Mouse (Mus musculus) olfactory bulb, adult 2 months (tissue): ENCODE measurements around the gene Ppm1h. TPM values are rescaled to one million over a fixed set of nuclear protein-coding genes. Genes with fewer than 3 reads are reported as not detected.

Source experiments
- H3K27ac ChIP-seq: fragments of 200-500 bp; 2 replicates; pipeline ENCODE4 v1.5.1; 2012; ENCODE audit warnings: low read depth, low read length; ENCODE audit not compliant: insufficient read depth
- H3K4me1 ChIP-seq: fragments of 200-500 bp; 2 replicates; pipeline ENCODE4 v1.6.1; 2012; ENCODE audit warnings: low read length; ENCODE audit not compliant: control insufficient read depth, insufficient read depth
- H3K4me3 ChIP-seq: fragments of 200-500 bp; 2 replicates; pipeline ENCODE4 v1.5.1; 2012; ENCODE audit warnings: mild to moderate bottlenecking, low read depth, low read length, moderate library complexity; ENCODE audit not compliant: insufficient read depth
- CTCF ChIP-seq: fragments of 200-500 bp; IDR thresholded peaks from 2 replicates; pipeline ENCODE4 v1.5.1; 2012; ENCODE audit warnings: low read depth, mild to moderate bottlenecking, low read length, moderate library complexity; ENCODE audit not compliant: insufficient read depth
- POLR2A ChIP-seq: fragments of 200-500 bp; IDR thresholded peaks from 2 replicates; pipeline ENCODE4 v1.6.1; 2012; ENCODE audit warnings: mild to moderate bottlenecking, low read depth, low read length, moderate library complexity; ENCODE audit not compliant: insufficient read depth
- WGBS: fragments of 180-500 bp; shearing (Covaris S2); methylation state at CpG from one replicate; pipeline ENCODE4 v1.1.7; 2018; 5-methylcytosine and 5-hydroxymethylcytosine counted together
- polyA plus RNA-seq: library from polyadenylated mRNA; stranded (reverse); fragments of >200 nt; gene quantifications from 2 replicates; pipeline ENCODE4 v1.2.4, GENCODE M21; 2012; ENCODE audit warnings: low replicate concordance; ENCODE audit not compliant: missing spikeins, insufficient read depth, insufficient read length

Ppm1h gene
- polyA plus RNA-seq, 1 experiment, result not detected

DNA sequence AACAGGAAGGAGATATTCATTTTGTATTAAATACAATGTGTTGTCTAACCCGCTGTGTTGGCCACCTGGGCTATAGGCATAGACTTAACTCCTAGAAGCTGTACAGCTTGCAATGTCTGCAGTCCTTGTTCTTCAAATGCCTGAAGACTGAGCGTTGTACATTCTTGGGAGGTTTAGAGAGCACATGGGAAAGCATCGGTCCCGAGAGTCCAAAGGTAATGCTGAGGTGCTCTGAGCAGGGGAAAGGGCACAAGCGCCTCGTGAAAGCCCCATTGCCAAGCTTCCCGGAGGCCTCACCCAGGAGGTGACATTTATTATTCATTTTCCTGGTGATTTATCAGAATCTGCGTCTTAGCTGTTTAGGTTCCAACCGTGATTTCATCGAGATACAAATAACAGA is 261.0 kb downstream of the Ppm1h start:
- Histone ChIP-seq H3K4me1 (0 out of 2 replicates have a peak, but pooled peaks cover 2% of the 10 kb centered on the region), H3K27ac (no peak overlapping the region), H3K4me3 (no peak overlapping the region)
- 95% methylated on average over 10 of the region's 10 CpGs for WGBS
- TF ChIP-seq POLR2A (no peak), CTCF (no peak)

DNA sequence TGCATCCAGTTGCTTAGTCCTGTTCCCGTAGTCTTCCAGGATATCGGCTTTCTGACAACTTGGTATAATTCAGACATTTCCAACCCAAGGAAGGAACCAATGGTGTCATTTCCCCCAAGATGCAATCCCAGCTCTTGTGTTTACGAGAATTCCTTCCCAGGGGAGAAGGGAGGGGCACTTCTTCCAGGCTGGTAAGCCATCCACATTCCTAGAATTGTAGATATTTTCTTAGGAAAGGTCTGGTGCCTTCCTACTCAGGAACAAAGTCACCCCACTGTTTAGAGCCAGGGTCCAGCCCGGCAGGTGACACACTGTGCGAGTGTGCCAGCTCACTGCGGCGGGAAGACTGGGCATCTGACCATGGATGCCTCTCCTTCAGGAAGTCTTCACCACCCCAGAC is 264.2 kb downstream of the Ppm1h start:
- Histone ChIP-seq H3K4me3 (no peak overlapping the region), H3K4me1 (0 out of 2 replicates have a peak, but pooled peaks cover 2% of the 10 kb centered on the region), H3K27ac (no peak overlapping the region)
- 90% methylated on average over 7 of the region's 7 CpGs for WGBS
- no peak for TF ChIP-seq POLR2A
- no peak for TF ChIP-seq CTCF

DNA sequence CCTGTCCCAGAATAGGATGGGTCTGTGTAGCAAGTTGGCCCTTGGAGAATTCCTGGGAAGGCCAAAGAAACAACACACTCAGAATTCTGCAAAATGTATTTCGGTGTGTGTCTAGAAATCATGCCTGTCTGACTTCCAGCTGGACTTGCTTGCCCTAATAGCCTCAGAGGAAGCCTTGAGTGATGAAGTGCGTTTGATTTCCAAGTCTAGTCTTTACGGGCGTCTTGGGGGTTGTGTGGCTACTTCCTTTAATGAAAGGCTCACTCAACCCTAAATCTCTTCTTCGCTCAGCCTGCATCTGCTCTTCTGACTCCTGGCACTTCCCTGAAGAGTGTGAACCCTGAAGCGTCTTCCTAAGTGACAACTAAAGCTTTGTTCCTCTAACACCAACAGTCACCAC is 265.3 kb downstream of the Ppm1h start:
- H3K4me3 ChIP-seq, result no peak overlapping the region
- H3K4me1 ChIP-seq, result 0 out of 2 replicates have a peak, but pooled peaks cover 2% of the 10 kb centered on the region
- TF ChIP-seq CTCF (no peak), POLR2A (no peak)
- no peak overlapping the region for H3K27ac ChIP-seq
- 72% methylated on average over 6 of the region's 6 CpGs for WGBS

DNA sequence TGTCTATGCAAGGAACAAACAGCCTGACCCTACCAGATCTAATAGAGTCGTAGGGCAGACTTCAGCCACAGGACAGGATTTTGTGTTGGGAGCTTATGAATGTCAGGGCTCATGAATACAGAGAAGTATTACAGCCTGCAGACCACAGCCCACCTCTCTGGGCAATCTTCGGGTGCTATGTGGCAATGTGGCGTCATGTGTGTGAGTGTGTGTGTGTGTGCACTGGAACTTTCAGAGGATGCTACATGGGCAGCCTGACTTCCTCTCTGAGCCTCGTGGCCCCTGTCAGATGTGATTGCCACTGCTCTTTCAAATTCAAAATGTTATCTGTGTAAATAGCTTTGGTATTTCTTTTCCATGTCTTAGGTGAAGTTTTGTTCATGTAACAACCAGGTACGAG is 266.3 kb downstream of the Ppm1h start:
- H3K27ac ChIP-seq, result no peak overlapping the region
- 0 out of 2 replicates have a peak, but pooled peaks cover 2% of the 10 kb centered on the region for H3K4me1 ChIP-seq
- H3K4me3 ChIP-seq, result no peak overlapping the region
- 85% methylated on average over 5 of the region's 5 CpGs for WGBS
- no peak for TF ChIP-seq CTCF
- no peak for TF ChIP-seq POLR2A

DNA sequence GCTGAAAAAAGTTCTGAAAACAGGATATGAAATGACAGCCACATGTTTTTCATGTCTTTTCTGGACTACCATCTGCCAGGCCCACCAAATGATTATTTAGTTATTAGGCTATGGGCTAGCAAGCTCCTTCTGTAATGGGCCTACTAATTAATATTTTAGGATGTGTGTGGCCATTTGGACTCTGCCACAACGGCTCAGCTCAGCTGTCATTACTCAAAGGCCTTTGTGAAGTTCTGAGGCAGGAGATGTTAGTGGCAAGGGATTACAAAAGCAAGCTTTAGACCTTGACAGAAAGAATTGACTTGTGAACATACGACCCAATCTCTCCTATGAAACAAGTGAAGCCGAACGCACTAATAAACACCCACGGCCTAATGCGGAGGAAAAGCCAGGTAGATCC is 272.4 kb downstream of the Ppm1h start:
- Histone ChIP-seq H3K4me1 (no peaks in the 10 kb centered on the region), H3K4me3 (no peak overlapping the region), H3K27ac (no peak overlapping the region)
- no peak for TF ChIP-seq POLR2A
- TF ChIP-seq CTCF, result no peak
- 87% methylated on average over 6 of the region's 6 CpGs for WGBS

DNA sequence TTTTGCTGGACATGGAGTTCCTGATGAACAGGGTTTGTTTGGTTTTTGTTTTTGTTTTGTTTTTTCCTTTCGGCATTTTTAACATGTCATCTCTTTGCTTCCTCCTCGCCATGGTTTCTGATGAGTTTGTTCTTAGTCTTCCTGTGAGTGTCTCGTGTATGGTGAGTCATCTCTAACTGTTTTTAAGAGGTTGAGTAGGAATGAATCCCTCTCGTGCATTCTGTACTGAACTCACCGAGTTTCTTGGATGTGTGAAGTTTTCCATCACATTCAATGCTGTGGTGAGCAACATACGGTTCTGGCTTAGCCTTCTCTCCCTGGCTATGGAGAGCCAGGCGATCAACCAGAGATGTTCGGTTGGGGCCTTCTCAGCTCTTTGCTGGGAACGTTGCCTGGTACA is 275.0 kb downstream of the Ppm1h start:
- no peak for TF ChIP-seq CTCF
- no peak for TF ChIP-seq POLR2A
- WGBS, result 74% methylated on average over 9 of the region's 9 CpGs

DNA sequence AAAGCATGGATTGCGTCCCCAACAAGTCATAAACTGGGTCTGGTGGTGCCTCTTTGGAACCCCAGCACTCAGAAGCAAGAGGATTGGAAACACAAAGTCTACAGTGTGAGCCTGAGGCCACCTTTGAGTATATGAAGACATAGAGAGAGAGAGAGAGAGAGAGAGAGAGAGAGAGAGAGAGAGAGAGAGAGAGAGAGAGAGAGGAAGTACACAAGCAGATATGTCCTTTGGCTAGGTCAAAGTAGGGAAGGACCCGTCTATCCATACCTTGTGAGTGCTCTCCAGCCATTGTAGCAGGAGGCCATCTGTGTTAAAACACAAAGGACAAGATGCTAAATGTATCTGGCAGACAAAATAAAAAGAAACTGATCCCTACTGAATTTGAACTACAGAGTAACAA is 279.4 kb downstream of the Ppm1h start:
- 93% methylated on average over 2 of the region's 2 CpGs for WGBS
- peaks cover 23% of the 10 kb centered on the region; the same call in 1 of the 2 replicates for H3K4me1 ChIP-seq
- no peak overlapping the region for H3K4me3 ChIP-seq
- no peak for TF ChIP-seq POLR2A
- TF ChIP-seq CTCF, result no peak
- H3K27ac ChIP-seq, result no peak overlapping the region

More for the DNA sequence above, 275.0 kb downstream of the Ppm1h start:
- Histone ChIP-seq H3K4me1 (no peaks in the 10 kb centered on the region), H3K4me3 (no peak overlapping the region), H3K27ac (no peak overlapping the region)

DNA sequence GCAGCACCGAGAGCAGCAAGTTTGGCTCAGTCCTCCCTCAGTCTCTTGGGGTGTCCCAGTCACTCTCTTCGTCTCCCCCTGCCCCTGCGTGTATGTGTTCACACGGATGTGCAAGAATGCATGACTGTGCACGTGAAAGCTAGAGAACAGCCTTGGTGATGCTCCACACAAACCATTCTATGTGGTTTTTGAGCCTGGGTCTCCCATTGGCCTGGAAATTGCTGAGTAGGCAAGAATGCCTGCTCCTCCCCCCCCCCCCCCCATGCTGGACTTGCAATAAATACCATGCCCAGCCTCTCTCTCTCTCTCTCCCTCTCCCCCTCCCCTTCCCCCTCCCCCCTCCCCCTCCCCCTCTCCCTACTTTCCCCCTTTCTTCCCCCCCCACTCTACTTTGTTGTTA is 280.1 kb downstream of the Ppm1h start:
- 93% methylated on average over 5 of the region's 5 CpGs for WGBS
- Histone ChIP-seq H3K4me1 (peaks cover 27% of the 10 kb centered on the region), H3K4me3 (no peak overlapping the region), H3K27ac (no peak overlapping the region)
- TF ChIP-seq POLR2A (no peak), CTCF (no peak)

DNA sequence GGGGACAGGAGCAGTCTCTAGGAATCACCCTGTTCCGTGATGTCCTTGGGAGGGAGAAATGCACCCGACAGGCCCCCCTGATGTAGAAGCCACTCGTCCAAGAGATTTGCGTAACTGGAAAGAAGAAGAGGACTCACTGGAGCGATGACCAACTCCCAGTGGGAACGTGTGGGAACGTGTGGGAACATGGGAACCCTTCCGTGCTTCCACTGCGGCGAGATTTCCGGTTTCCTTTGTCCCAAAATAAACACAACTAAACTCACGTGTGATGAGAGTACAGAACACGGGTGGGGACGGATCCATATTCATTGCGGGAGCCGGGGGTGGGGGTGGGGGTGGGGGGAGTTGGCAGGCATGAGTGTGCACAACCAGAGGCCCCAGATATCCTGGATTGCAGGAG is 281.7 kb downstream of the Ppm1h start:
- Histone ChIP-seq H3K27ac (no peak overlapping the region), H3K4me3 (no peak overlapping the region), H3K4me1 (peaks cover 36% of the 10 kb centered on the region)
- TF ChIP-seq CTCF (no peak), POLR2A (no peak)
- 85% methylated on average over 16 of the region's 16 CpGs for WGBS

DNA sequence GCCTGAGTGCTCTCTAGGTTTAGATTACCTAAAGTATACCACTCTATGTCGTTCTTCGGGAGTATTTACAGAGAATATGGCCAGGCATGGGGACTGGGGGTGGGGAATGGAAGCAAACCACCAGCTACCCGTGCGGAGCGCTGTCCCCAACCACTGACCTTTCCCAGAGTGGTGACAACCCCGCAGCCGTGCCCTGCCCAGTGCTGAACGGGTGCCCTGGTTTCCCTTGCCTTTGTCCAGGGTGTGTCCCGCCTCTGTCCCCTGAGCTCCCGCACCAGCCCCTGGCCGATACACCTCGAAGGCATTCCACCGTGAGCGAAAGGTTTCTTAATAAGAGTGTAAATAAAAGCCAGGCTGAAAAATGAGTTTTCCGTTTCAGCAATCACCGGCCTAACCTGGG is 282.2 kb downstream of the Ppm1h start:
- TF ChIP-seq POLR2A (no peak), CTCF (no peak)
- Histone ChIP-seq H3K4me1 (peaks cover 36% of the 10 kb centered on the region), H3K27ac (no peak overlapping the region), H3K4me3 (no peak overlapping the region)
- 87% methylated on average over 16 of the region's 16 CpGs for WGBS
